Mouse (Mus musculus) urinary bladder, postnatal 14 days (tissue): ENCODE data around the gene Mypn.

Experiments used
- DNase-seq: peaks from one replicate; pipeline ENCODE4 v3.0.0; 2021; ENCODE audit warnings: low spot score

The Mypn gene

GRCm38 (mm10) chr10:63154726-63155125, 49.0 kb downstream of the Mypn start:
- no peak for DNase-seq

- no peak for DNase-seq
These were observed 49.5 kb downstream of the Mypn start for GRCm38 (mm10) chr10:63154226-63154625.

GRCm38 (mm10) chr10:63153563-63153962, 50.2 kb downstream of the Mypn start:
- DNase-seq = peak; percentile 81

GRCm38 (mm10) chr10:63152358-63152757, 51.4 kb downstream of the Mypn start:
- DNase-seq = no peak

- DNase-seq = no peak
These were observed 61.1 kb downstream of the Mypn start for GRCm38 (mm10) chr10:63142660-63143059.

- DNase-seq = no peak
These were observed 67.3 kb downstream of the Mypn start for GRCm38 (mm10) chr10:63136436-63136835.

- DNase-seq = no peak
These were observed 68.1 kb downstream of the Mypn start for GRCm38 (mm10) chr10:63135680-63136079.

GRCm38 (mm10) chr10:63133326-63133725, 70.4 kb downstream of the Mypn start:
- no peak for DNase-seq

GRCm38 (mm10) chr10:63132356-63132755, 71.4 kb downstream of the Mypn start:
- DNase-seq = no peak

- DNase-seq = no peak
These were observed 73.3 kb downstream of the Mypn start for GRCm38 (mm10) chr10:63130500-63130899.

- DNase-seq = no peak
These were observed 75.5 kb downstream of the Mypn start for GRCm38 (mm10) chr10:63128256-63128655.

- DNase-seq = no peak
These were observed 76.6 kb downstream of the Mypn start for GRCm38 (mm10) chr10:63127156-63127555.

- DNase-seq = no peak
These were observed 77.6 kb downstream of the Mypn start for GRCm38 (mm10) chr10:63126116-63126515.

- no peak for DNase-seq
These were observed 78.4 kb downstream of the Mypn start for GRCm38 (mm10) chr10:63125343-63125742.

GRCm38 (mm10) chr10:63124016-63124415, 79.7 kb downstream of the Mypn start:
- DNase-seq = no peak

GRCm38 (mm10) chr10:63123141-63123540, 80.6 kb downstream of the Mypn start:
- DNase-seq = no peak

- no peak for DNase-seq
These were observed 81.2 kb downstream of the Mypn start for GRCm38 (mm10) chr10:63122516-63122915.

- DNase-seq = no peak
These were observed 81.8 kb downstream of the Mypn start for GRCm38 (mm10) chr10:63121961-63122360.

GRCm38 (mm10) chr10:63119916-63120315, 83.8 kb downstream of the Mypn start:
- no peak for DNase-seq

GRCm38 (mm10) chr10:63117583-63117982, 86.2 kb downstream of the Mypn start:
- DNase-seq = no peak

- DNase-seq = no peak
These were observed 87.4 kb downstream of the Mypn start for GRCm38 (mm10) chr10:63116376-63116775.

- no peak for DNase-seq
These were observed 87.9 kb downstream of the Mypn start for GRCm38 (mm10) chr10:63115881-63116280.

- no peak for DNase-seq
These were observed 89.9 kb downstream of the Mypn start for GRCm38 (mm10) chr10:63113716-63114360.

GRCm38 (mm10) chr10:63113027-63113604, 90.6 kb downstream of the Mypn start:
- no peak for DNase-seq
